Mouse (Mus musculus) liver, embryonic 12.5 days (tissue): ENCODE data around the gene Rbm6. TPM values are rescaled to one million over a fixed set of nuclear protein-coding genes. Genes with fewer than 3 reads are reported as not detected.

Experiments
- polyA plus RNA-seq: library from polyadenylated mRNA; unstranded; fragments of >200 nt; fragmentation: Nextera tagmentation; extraction: Ambion mirVana; gene quantifications from 2 replicates; pipeline ENCODE4 v1.2.1, GENCODE M21; 2016

The Rbm6 gene
- polyA plus RNA-seq, 1 experiment from 2014 or later = 45.7 TPM

Other genes with a start within 250 kb of the Rbm6 start
- gene Gnai2, start 237.9 kb downstream of the Rbm6 start, polyA plus RNA-seq = 206 and 210 TPM in 2 replicates
- 2.8 and 3.3 TPM in 2 replicates for gene Slc38a3, start 203.7 kb downstream of the Rbm6 start, polyA plus RNA-seq
- gene Gnat1, start 193.5 kb downstream of the Rbm6 start, polyA plus RNA-seq = 1.9 and 2.4 TPM in 2 replicates
- gene Sema3f, start 162.8 kb downstream of the Rbm6 start, polyA plus RNA-seq = 3.9 and 4.2 TPM in 2 replicates
- 84.3 and 88.6 TPM in 2 replicates for gene Rbm5, start 102.2 kb downstream of the Rbm6 start, polyA plus RNA-seq
- 5.7 and 7.4 TPM in 2 replicates for gene Mon1a, start 14.9 kb upstream of the Rbm6 start, polyA plus RNA-seq
- 0.57 and 0.92 TPM in 2 replicates for gene Mst1r, start 33.6 kb upstream of the Rbm6 start, polyA plus RNA-seq
- gene Actl11, start 55.2 kb upstream of the Rbm6 start, polyA plus RNA-seq = not detected in 2 replicates
- 0.53 and 0.54 TPM in 2 replicates for gene Camkv, start 62.4 kb upstream of the Rbm6 start, polyA plus RNA-seq
- 20.9 and 22.2 TPM in 2 replicates for gene Traip, start 76.9 kb upstream of the Rbm6 start, polyA plus RNA-seq
- gene Uba7, start 102.3 kb upstream of the Rbm6 start, polyA plus RNA-seq = 63.1 and 63.7 TPM in 2 replicates
- 1.2 and 1.4 TPM in 2 replicates for gene Gm20661, start 109.8 kb upstream of the Rbm6 start, polyA plus RNA-seq
- gene Inka1, start 112.6 kb upstream of the Rbm6 start, polyA plus RNA-seq = 64.3 and 68.7 TPM in 2 replicates
- gene Cdhr4, start 119.3 kb upstream of the Rbm6 start, polyA plus RNA-seq = 2.6 and 3.7 TPM in 2 replicates
- 0.69 and 0.75 TPM in 2 replicates for gene Gm20662, start 123.1 kb upstream of the Rbm6 start, polyA plus RNA-seq
- 43.7 and 47.7 TPM in 2 replicates for gene Ip6k1, start 129.3 kb upstream of the Rbm6 start, polyA plus RNA-seq
- 22.1 and 22.6 TPM in 2 replicates for gene Gmppb, start 176.0 kb upstream of the Rbm6 start, polyA plus RNA-seq
- gene Amigo3, start 179.9 kb upstream of the Rbm6 start, polyA plus RNA-seq = 2.2 and 2.5 TPM in 2 replicates
- 14.5 and 15.7 TPM in 2 replicates for gene Mst1, start 207.2 kb upstream of the Rbm6 start, polyA plus RNA-seq
- gene Rnf123, start 210.1 kb upstream of the Rbm6 start, polyA plus RNA-seq = 96.6 and 101 TPM in 2 replicates
- gene Apeh, start 221.4 kb upstream of the Rbm6 start, polyA plus RNA-seq = 199 and 215 TPM in 2 replicates